Mouse (Mus musculus): ENCODE measurements around the gene Lin7a.

DNA sequence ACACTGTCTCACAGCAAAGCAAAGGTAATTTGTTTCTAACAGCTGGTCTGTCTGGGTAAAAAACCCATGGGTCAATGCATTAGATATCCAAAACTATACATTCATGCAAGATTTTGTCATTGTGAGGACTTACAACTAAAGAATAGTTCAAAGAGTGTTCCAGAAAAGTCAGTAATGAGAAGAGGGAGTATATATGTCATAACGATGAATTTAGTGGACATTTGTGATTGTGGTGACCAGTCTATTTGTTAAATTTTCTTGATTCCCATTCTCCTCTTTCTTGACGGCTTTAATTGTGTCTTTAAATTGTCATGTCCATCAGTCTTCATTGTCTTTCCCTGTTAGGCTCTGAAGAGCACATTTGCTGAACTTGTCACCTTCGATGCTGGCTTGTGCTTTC lies 42.1 kb upstream of the Lin7a start:
- TF ChIP-seq GATA1 (IDR thresholded peaks at IDR 0.05; ENCODE audit: low read length) (no peak), TAL1 (IDR thresholded peaks at IDR 0.05; ENCODE audit: low read length) (no peak)

Measured in erythroblast, embryonic 14.5 days (primary cell).